Mouse (Mus musculus): ENCODE measurements at regions not wholly inside any gene's neighbourhood (a gene's known extent, or its start where the extent isn't known, plus 50 kb on each side); places are given as distances from the start of the nearest gene placed in this dataset.
A peak's percentile ranks its signal among the peaks of the same experiment; 100 is the strongest.
"Not testable (repeated sequence)": the region's sequence is repeated elsewhere in the genome, so short reads cannot be mapped to it uniquely, and the experiment has no call there.

DNA sequence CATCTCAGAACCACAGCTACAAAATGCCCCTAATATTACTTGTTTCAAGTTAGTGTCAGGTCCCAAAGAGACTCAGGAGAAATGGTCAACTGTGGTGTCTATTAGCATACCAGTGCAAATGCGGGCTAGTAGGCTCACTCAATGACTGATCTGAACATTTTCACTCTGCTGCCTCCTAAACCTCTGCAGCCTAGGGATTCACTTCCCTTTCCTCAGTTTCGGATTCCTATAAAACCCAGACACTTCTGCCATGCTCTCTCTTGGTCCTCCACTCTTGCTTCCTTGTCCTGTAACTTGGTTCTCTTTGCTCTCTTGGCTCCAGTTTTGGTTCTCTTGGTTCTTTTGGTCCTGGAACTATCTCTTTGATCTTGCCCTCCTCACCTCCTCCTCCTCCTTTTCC is 206.3 kb upstream of the Spef2 start:
- 88% methylated on average over 2 of the region's 2 CpGs for WGBS
- Histone ChIP-seq H3K4me1 (replicated peaks) (no peaks in the 10 kb centered on the region), H3K27me3 (no peaks in the 10 kb centered on the region), H3K9ac (no peak overlapping the region), H3K4me3 (no peak overlapping the region), H3K4me2 (no peak overlapping the region), H3K27ac (replicated peaks) (no peak overlapping the region), H3K36me3 (no peaks in the 10 kb centered on the region), H3K9me3 (no peaks in the 10 kb centered on the region)
- ATAC-seq (ENCODE audit: low FRiP score, low read depth), result no peak

DNA sequence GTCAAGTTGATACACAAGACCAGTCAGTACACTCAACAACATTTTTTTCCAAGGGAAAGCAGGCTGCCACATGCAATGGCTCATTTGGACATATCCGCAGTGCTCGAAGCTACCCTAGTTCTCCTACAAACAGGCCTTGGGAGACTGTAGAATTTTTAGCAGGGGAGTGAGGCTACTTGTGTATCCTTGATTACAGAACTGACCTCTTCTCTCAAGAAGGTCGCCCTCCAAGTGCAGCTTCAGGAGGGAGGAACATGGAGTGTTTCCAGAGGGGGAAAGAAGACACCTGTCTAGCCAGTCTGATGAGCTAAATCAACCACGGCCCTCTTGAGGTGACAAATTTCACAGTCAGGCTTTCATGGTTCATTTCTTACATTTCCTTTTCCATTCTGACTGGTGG is 202.0 kb upstream of the Prlr start:
- Histone ChIP-seq H3K4me1 (replicated peaks) (no peaks in the 10 kb centered on the region), H3K27ac (replicated peaks) (no peak overlapping the region), H3K27me3 (no peaks in the 10 kb centered on the region), H3K36me3 (no peaks in the 10 kb centered on the region), H3K4me3 (no peak overlapping the region), H3K4me2 (no peak overlapping the region), H3K9me3 (no peaks in the 10 kb centered on the region), H3K9ac (no peak overlapping the region)
- ATAC-seq (ENCODE audit: low FRiP score, low read depth), result no peak
- 77% methylated on average over 4 of the region's 4 CpGs for WGBS

- Histone ChIP-seq H3K27me3 (no peaks in the 10 kb centered on the region), H3K9ac (no peak overlapping the region), H3K4me1 (replicated peaks) (peaks cover 10% of the 10 kb centered on the region), H3K36me3 (no peaks in the 10 kb centered on the region), H3K9me3 (no peaks in the 10 kb centered on the region), H3K4me3 (no peak overlapping the region), H3K27ac (replicated peaks) (peak overlapping the region; percentile 67), H3K4me2 (no peak overlapping the region)
- WGBS, result 36% methylated on average over 7 of the region's 7 CpGs
- ATAC-seq (ENCODE audit: low FRiP score, low read depth), result peak; percentile 98
Measured at GRCm38 (mm10) chr15:10011289-10012234, 165.5 kb upstream of the Prlr start.

GRCm38 (mm10) chr15:10017216-10017615 is 159.8 kb upstream of the Prlr start:
- Histone ChIP-seq H3K4me1 (replicated peaks) (no peaks in the 10 kb centered on the region), H3K36me3 (no peaks in the 10 kb centered on the region), H3K9me3 (no peaks in the 10 kb centered on the region), H3K4me3 (no peak overlapping the region), H3K9ac (no peak overlapping the region), H3K27me3 (no peaks in the 10 kb centered on the region), H3K4me2 (no peak overlapping the region), H3K27ac (replicated peaks) (no peak overlapping the region)
- ATAC-seq (ENCODE audit: low FRiP score, low read depth), result no peak

GRCm38 (mm10) chr15:10029902-10030301 is 147.1 kb upstream of the Prlr start:
- 86% methylated on average over 4 of the region's 4 CpGs for WGBS
- Histone ChIP-seq H3K4me1 (replicated peaks) (no peaks in the 10 kb centered on the region), H3K27ac (replicated peaks) (no peak overlapping the region), H3K27me3 (no peaks in the 10 kb centered on the region), H3K4me2 (no peak overlapping the region), H3K36me3 (no peaks in the 10 kb centered on the region), H3K9ac (no peak overlapping the region), H3K4me3 (no peak overlapping the region), H3K9me3 (no peaks in the 10 kb centered on the region)
- ATAC-seq (ENCODE audit: low FRiP score, low read depth), result no peak

DNA sequence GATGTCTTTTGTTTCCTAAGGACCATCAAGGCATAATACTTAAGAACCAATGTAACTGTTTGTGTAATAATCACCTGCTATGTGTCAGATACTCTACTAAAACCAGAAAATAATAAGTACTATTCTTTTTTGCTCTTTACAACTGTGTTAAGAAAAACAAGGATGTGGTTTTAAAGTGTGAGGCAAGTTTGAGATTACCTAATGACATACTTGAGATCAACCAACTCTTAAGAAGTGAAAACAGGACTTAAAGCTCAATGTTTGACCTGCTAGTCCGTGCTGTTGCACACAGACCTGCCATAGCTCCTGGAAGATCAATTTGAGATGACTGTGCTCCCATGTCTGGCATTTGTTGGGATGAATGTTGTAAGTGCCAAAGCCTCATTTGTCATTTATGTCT is 141.5 kb upstream of the Prlr start:
- ATAC-seq (ENCODE audit: low FRiP score, low read depth), result no peak
- no peaks in the 10 kb centered on the region for H3K27me3 ChIP-seq
- H3K9me3 ChIP-seq, result no peaks in the 10 kb centered on the region
- no peak overlapping the region for H3K4me2 ChIP-seq
- 78% methylated on average over 1 of the region's 1 CpGs for WGBS
- H3K27ac ChIP-seq (replicated peaks), result no peak overlapping the region
- no peaks in the 10 kb centered on the region for H3K4me1 ChIP-seq (replicated peaks)
- H3K9ac ChIP-seq, result no peak overlapping the region
- no peaks in the 10 kb centered on the region for H3K36me3 ChIP-seq
- H3K4me3 ChIP-seq, result no peak overlapping the region

- not testable (repeated sequence) for H3K9me3 ChIP-seq; H3K4me3 ChIP-seq; H3K27me3 ChIP-seq; H3K4me1 ChIP-seq (replicated peaks); ATAC-seq (ENCODE audit: low FRiP score, low read depth); H3K36me3 ChIP-seq; H3K4me2 ChIP-seq; H3K27ac ChIP-seq (replicated peaks); H3K9ac ChIP-seq
- WGBS, result 72% methylated on average over 2 of the region's 2 CpGs
Measured at GRCm38 (mm10) chr15:10036576-10036975, 140.5 kb upstream of the Prlr start.

DNA sequence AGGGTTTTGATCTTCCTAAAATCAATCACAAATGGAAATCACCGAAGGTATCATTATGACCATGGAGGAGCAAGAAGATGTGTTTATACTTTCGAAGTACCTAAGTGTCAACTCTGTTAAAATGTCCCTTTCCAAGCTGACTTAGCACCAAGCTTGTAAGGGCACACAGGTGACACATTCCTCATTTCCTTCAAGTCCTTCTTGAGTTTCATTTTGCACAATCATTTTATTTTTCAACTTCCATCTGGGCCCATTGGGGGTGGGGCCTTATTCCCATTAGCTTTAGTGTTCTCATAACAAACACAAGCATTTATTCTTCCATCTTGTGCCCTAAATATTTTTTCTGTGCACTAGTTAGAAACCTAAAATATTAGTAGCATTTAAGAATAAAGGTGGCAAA is 103.5 kb upstream of the Prlr start:
- no peak overlapping the region for H3K9ac ChIP-seq
- no peaks in the 10 kb centered on the region for H3K4me1 ChIP-seq (replicated peaks)
- H3K27me3 ChIP-seq, result no peaks in the 10 kb centered on the region
- H3K4me3 ChIP-seq, result no peak overlapping the region
- ATAC-seq (ENCODE audit: low FRiP score, low read depth), result no peak
- 98% methylated on average over 2 of the region's 2 CpGs for WGBS
- no peaks in the 10 kb centered on the region for H3K9me3 ChIP-seq
- H3K27ac ChIP-seq (replicated peaks), result no peak overlapping the region
- no peak overlapping the region for H3K4me2 ChIP-seq
- H3K36me3 ChIP-seq, result no peaks in the 10 kb centered on the region

GRCm38 (mm10) chr15:10074916-10075315 is 102.1 kb upstream of the Prlr start:
- H3K4me3 ChIP-seq, result no peak overlapping the region
- no peak for ATAC-seq (ENCODE audit: low FRiP score, low read depth)
- H3K9me3 ChIP-seq, result no peaks in the 10 kb centered on the region
- no peak overlapping the region for H3K4me2 ChIP-seq
- H3K9ac ChIP-seq, result no peak overlapping the region
- H3K27ac ChIP-seq (replicated peaks), result no peak overlapping the region
- no peaks in the 10 kb centered on the region for H3K27me3 ChIP-seq
- 80% methylated on average over 9 of the region's 9 CpGs for WGBS
- no peaks in the 10 kb centered on the region for H3K36me3 ChIP-seq
- no peaks in the 10 kb centered on the region for H3K4me1 ChIP-seq (replicated peaks)

DNA sequence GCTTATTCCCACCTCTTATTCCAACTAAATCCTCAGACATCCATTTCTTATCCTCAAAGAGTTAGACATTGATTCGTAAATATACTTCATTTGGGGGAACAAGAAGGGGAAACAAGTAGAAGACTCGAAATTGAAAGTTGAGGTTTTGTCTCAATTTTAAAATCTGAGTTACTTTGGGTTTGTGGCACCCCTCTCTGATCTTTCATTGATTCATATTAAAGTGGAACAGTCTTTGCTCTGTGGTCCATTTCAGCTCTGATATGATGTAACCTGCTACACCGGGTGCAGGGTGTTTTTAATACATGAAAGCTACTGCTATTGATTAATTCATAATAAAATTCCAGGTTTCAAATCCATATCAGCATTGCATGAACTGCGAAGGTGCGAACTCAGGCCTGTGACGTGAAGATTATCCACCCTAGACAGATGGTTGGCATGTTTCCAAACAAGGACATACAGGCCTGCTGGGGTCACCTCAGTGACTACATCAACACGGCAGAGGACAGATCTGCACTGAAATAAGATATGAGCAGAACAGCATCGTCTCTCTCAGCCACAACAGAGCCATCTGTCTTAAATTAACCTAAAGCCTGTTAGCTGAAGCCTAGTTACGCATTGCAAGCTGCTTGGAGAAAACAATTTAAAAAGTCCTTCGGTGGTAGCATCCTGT is 101.5 kb upstream of the Prlr start:
- no peaks in the 10 kb centered on the region for H3K9me3 ChIP-seq
- no peak overlapping the region for H3K4me3 ChIP-seq
- H3K9ac ChIP-seq, result no peak overlapping the region
- H3K4me1 ChIP-seq (replicated peaks), result no peaks in the 10 kb centered on the region
- H3K36me3 ChIP-seq, result no peaks in the 10 kb centered on the region
- 58% methylated on average over 10 of the region's 10 CpGs for WGBS
- ATAC-seq (ENCODE audit: low FRiP score, low read depth), result peak; percentile 86
- H3K27ac ChIP-seq (replicated peaks), result no peak overlapping the region
- no peaks in the 10 kb centered on the region for H3K27me3 ChIP-seq
- no peak overlapping the region for H3K4me2 ChIP-seq

GRCm38 (mm10) chr15:10076061-10076400 is 101.0 kb upstream of the Prlr start:
- WGBS, result 53% methylated on average over 1 of the region's 1 CpGs
- no peak overlapping the region for H3K4me3 ChIP-seq
- H3K36me3 ChIP-seq, result no peaks in the 10 kb centered on the region
- H3K27me3 ChIP-seq, result no peaks in the 10 kb centered on the region
- no peaks in the 10 kb centered on the region for H3K9me3 ChIP-seq
- peak; percentile 56; the same call in 1 of the 2 replicates for ATAC-seq (ENCODE audit: low FRiP score, low read depth)
- H3K27ac ChIP-seq (replicated peaks), result no peak overlapping the region
- no peaks in the 10 kb centered on the region for H3K4me1 ChIP-seq (replicated peaks)
- no peak overlapping the region for H3K9ac ChIP-seq
- H3K4me2 ChIP-seq, result no peak overlapping the region

GRCm38 (mm10) chr15:10078434-10078833 is 98.6 kb upstream of the Prlr start:
- H3K27ac ChIP-seq (replicated peaks), result no peak overlapping the region
- no peak for ATAC-seq (ENCODE audit: low FRiP score, low read depth)
- 88% methylated on average over 2 of the region's 2 CpGs for WGBS

More at GRCm38 (mm10) chr15:10078434-10078833, 98.6 kb upstream of the Prlr start:
- Histone ChIP-seq H3K27me3 (no peaks in the 10 kb centered on the region), H3K36me3 (no peaks in the 10 kb centered on the region), H3K4me3 (no peak overlapping the region), H3K9ac (no peak overlapping the region), H3K4me2 (no peak overlapping the region), H3K4me1 (replicated peaks) (no peaks in the 10 kb centered on the region), H3K9me3 (no peaks in the 10 kb centered on the region)
